Mouse (Mus musculus) cerebellum, postnatal 25 days (tissue): Measurements from ENCODE around the gene Mrpl54.

Experiments used
- DNase-seq, 2 experiments: peaks; one replicate each; pipeline ENCODE4 v3.0.0; 2021; ENCODE audit warnings: mixed read lengths in 2 of 2

Mrpl54 gene

GRCm38 (mm10) chr10:81266211-81267105 is at the start of gene Mrpl54, which contains the start of gene Apba3:
Gene Mrpl54, minus strand, starts transcription at chr10:81266934.
Gene Apba3, plus strand, starts transcription at chr10:81266960.
- peak; percentile 98 to 99 for DNase-seq

DNA sequence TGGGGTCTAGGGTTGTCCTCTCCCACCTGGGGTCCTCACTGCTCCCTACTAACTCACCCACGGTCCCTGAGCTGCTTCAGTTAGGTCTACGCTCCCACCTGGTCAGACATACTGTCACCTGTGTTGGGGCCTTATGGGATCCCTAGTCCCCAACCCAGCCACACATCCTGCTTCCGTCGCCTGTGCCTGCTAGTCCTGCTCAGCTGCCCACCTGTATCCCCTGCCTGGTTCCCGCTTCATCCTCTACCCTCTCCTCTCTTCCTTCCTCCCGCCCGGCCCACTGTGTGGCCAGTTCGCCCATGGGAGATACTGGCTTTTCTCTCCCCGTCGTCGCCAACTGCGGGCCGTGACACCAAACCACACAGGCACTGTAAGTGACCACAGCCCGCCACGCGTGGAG is 48.9 kb upstream of the Mrpl54 start:
- DNase-seq = no peak

- peak in 1 of 2 experiments; percentile 27 for DNase-seq
These were observed 47.5 kb upstream of the Mrpl54 start for GRCm38 (mm10) chr10:81314201-81314600.

DNA sequence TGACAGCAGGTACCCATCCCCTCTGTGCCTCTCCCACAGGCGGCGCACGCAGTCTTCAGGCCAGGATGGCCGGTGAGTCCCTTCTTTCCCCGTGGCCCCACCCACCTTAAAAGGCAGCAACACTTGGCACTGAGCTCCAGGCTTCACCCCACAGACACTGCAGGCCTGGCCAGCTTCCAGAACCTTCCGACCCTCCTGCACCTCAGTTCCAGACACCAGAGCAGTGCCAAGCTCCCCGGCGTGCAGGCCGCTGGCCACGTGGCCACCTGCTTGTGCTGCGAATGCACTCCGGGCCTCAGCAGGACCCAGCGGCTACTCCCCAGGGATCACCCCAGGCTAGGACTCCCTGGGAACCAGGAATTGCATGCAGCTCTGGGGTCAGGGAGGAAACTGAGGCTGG is 46.8 kb upstream of the Mrpl54 start:
- DNase-seq = peak; percentile 25 to 55

DNA sequence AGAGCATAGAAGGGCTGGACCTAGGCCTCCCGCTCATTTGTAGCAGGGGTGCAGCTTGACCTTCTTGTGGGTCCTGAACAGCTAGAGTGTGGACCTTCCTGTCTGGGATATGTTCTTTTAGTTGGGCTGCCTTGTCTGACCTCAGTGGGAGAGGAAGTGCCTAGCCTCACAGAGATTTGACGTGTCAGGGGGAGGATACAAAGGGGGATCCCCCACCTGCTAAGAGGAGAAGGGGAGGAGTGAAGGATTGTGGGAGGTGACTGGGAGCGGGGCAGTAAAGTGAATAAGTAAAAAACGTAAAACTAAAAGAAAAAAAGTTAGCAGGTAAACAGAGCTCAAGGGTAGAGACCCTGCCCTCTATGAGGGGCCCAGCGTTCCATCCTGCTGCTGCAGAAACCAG is 42.8 kb upstream of the Mrpl54 start:
- DNase-seq = no peak

GRCm38 (mm10) chr10:81306837-81307682 is 40.3 kb upstream of the Mrpl54 start:
- DNase-seq = no peak

DNA sequence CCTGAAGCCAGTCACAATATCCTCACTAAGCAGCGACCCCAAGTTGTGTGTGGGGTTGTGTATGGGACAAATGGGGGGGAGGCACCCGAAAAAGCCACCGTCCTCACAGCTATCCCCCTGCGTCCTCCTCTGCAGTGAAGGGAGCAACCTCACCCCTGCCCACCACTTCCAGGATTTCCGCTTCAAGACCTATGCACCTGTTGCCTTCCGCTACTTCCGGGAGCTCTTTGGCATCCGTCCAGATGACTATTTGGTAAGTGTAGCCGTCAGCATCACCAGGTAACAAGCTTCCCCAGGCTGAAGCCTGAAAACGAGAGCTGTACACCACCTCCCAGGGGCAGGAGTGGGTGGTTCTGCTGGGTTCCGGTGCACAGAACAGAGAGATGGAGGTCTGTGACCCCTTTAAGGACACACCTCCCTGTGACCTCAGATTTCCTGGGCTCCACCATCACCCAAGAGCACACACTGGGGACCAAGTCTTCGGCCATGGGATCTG is 39.5 kb upstream of the Mrpl54 start:
- no peak for DNase-seq

DNA sequence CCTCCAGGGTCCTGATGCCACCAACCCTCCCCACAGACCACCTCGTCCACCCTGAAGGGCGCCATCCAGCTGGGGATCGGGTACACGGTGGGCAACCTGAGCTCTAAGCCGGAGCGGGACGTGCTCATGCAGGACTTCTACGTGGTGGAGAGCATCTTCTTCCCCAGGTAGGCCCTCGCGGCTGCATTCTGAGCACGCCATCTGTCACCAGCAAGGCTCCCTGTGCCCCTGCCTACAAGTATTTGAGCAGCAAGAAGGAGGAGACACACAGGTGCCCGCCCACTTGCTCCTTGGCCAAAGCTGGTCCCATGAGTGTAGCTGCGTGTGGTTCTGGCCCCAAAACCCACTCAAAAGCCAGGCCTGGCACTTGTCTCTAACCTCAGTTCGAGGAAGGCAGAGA is 38.9 kb upstream of the Mrpl54 start:
- peak; percentile 74 to 78 for DNase-seq

DNA sequence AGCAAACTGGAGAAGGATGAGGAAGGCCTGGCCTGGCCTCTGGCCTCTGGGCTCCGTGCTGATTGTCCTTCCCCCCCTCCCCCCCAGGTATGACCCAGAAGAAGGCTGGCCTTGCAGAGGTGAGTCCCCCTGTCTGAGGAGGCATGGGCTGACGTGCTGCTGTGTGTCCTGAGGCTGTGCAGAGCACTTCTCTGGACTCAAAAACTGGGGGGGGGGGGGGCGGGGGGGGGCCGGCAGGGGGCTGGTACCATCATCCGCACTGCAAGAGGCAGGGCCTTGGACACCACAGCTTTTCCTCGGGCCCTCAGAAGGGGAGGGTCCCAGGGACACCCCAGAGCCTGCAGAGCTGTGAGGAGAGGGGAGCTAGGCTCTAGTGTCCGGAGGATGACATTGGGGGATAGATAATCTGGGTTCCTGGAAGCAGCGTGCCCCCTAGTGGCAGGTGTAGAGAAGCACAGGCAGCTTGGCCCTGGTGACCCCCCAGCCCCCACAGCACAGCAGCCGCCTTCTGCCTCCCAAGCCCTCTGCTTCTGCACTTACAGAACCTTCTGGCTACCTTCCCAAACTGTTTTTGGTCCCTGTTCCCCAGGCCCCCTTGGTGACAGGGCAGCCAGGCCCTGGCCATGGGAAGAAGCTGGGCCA is 38.0 kb upstream of the Mrpl54 start:
- peak; percentile 78 to 83 for DNase-seq

GRCm38 (mm10) chr10:81303761-81304160 is 37.0 kb upstream of the Mrpl54 start:
- DNase-seq = no peak

- DNase-seq = no peak
These were observed 36.5 kb upstream of the Mrpl54 start for GRCm38 (mm10) chr10:81303258-81303657.

DNA sequence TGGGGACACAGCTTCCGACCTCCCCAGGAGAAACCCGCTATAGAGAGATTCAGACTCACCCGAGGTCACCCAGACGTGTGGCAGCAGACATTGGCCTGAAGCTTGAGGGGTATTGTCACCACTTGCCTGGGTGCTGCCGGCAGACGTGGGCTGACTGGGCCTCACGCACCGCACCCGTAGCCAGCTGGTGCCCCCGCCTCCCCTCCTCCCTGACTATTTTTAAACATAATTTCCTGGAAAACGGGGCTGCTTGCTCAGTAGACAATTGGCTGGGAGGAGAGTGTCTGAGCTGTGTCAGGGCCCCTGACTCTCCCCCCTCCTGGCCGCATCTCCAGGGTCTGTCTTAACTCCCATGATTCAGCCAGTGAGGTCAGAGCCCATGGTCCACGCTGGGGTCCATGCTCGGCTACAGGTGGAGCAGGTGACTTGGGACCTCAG is 36.1 kb upstream of the Mrpl54 start:
- DNase-seq = peak in 1 of 2 experiments; percentile 68

DNA sequence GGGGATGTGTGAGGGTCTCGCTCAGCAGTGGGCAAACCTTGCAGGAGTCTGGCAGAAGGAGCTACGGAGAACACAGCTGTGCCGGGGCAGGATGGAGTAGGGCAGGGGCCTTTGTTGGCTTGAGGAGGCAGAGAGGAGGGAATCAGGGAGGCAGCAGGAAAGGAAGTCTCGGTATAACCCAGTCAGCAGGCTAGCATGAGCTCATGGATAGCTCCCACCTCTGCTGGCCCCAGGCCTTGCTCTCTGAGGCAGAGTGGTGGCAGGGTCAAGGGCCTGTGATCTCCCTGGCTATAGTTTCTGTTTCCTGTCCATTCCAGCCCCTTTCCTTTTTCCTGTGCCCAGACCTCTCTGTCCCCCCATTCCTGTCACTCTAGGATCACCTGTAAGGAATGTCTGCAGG is 35.6 kb upstream of the Mrpl54 start:
- DNase-seq = peak; percentile 61 to 63

DNA sequence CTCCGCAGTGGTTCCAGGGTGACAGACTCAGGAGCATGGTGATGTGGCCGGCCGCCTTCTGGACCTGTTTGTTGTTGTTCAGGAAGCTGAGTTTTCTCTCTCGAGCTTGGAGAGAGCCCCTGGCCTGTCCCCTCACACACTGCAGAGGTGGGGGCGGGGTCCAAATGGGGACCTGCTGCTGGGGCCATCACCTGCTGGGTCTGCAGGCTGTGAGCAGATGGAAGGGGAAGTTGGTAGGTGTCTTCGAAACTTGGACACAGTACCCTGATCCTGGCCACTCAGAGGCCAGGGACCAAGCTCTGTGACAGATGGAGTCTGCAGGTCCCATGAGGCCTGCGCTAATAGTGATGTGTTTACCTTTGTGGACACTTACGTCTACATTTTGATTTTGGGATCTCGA is 34.6 kb upstream of the Mrpl54 start:
- DNase-seq = peak; percentile 85 to 87

- DNase-seq = peak in 1 of 2 experiments; percentile 42
These were observed 33.7 kb upstream of the Mrpl54 start for GRCm38 (mm10) chr10:81300352-81300907.

DNA sequence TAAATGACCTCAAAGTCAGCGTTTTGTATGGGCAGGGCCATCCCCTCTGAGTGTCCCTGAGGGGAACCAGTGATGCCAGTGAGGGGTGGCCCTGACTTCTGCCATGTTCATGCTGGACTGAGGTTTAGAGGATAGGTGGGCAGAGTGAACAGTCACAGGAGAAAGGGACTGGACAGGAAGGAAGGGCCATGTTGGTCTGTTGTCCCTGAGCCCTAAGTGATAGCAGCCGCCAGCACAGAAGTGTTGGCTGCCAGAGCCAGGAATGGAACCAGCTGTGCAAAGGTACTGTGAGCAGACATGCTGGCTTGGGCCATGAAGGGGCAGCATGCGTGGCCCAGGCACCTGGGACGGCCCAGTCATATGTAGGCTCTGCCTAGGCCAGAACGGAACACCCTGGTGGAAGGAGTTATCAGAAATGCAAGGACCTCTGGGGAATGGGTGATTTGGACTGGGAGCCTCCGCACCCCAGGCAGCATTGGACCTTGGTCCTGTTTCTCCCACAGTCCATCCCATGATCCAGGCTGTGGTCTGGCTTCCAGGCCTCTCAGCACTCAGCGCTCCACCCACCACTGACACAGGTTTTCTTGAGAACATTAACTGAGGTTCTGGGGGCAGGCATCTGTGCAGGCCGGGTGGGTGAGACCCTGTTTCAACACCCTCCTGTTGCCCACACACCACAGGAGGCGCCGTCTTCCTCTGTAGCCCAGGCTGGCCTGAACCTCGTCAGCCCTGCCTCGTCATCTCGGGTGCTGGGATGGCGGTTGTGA is 33.0 kb upstream of the Mrpl54 start:
- peak; percentile 39 to 48 for DNase-seq

DNA sequence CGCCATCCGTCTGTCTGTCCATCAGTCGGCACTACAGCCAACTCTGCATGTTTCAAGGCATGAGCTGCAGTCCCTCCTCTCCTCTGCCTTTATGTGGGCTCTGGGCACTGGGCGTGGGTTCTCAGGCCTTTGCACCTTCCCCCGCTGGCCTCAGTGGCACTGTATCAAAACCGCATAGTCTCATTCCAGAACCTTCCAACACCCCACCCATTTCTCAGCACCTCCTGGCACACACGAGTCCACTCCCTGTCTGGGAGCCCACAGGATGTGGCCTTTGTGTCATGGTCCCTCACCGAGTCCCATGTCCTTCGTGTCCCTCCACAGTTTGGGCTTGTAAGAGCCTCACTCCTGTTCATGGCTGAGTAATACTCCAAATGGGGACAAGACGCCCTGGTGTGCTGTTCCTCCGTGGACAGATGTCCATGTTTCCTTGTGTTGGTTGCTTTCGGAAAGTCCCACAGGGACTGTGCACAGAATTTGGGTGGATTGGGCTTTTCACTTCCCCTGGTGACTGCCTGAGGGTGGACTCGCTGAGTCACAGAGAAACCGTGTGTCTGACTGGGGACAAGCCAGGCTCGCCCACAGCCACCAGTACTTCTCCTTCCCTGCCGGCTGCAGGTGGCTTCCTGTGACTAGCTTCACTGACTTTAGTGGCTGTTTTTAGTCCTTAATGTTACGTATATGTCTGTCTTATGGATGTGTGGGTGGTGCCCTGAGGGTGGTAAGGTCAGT is 31.8 kb upstream of the Mrpl54 start:
- peak in 1 of 2 experiments; percentile 32 for DNase-seq

DNA sequence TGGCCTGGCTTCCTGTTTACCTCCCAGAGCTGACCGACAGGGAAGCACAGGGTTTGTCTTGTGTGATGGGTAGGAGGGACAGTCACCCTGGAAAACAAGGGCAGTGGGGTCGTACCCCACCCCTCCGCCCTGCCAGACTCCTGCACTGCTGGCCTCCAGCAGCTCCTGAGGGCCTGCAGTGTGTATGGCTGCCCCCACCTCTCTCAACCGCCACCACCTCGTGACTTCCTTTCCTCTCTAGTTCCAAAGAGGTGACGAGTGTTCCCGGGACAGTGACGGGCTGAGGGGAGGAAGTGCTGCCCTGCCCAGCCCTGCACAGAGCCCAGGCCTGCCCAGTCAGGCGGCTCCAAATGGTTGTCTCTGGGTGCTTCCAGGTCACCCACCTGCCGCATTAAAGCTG is 31.1 kb upstream of the Mrpl54 start:
- no peak for DNase-seq

DNA sequence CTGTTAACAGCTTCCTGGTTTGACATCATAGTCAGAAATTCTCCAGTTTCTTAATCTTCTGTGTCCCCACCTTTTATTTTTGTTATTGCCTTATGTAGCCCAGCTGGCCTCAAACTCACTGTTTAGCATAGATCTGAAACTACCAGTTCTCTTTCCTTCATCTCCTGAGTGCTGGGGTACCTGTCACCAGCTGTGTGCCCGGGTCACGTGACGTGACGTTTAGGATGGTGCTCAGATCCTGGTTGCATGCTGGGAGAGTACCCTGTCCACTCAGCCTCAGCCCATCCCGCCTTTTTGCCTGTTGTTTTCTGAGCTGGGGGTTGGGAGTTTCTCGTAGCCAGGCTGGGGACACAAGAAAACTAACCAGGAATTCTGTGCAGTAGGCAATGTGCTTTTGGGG is 30.5 kb upstream of the Mrpl54 start:
- DNase-seq = no peak

GRCm38 (mm10) chr10:81295185-81295584 is 28.5 kb upstream of the Mrpl54 start:
- peak; percentile 50 to 65 for DNase-seq

GRCm38 (mm10) chr10:81294442-81294841 is 27.7 kb upstream of the Mrpl54 start:
- DNase-seq = peak; percentile 90 to 91
